Mouse (Mus musculus): ENCODE results near the gene Fer1l5.
A peak's percentile ranks its signal among the peaks of the same experiment; 100 is the strongest.

The Fer1l5 gene

GRCm38 (mm10) chr1:36342547-36342946 is 29.5 kb upstream of the Fer1l5 start:
- TF ChIP-seq POU5F1 (IDR thresholded peaks at IDR 0.05; ENCODE audit: borderline replicate concordance, low read length) (no peak), NANOG (IDR thresholded peaks at IDR 0.05; ENCODE audit: borderline replicate concordance, low read length) (no peak)
- no peaks in the 10 kb centered on the region for H3K27me3 ChIP-seq (ENCODE audit: insufficient read depth, low read length)
- no peak overlapping the region for H3K4me3 ChIP-seq (replicated peaks; ENCODE audit: low read length)
- no peaks in the 10 kb centered on the region for H3K9me3 ChIP-seq (ENCODE audit: low read length)
- no peaks in the 10 kb centered on the region for H3K4me1 ChIP-seq (replicated peaks; ENCODE audit: low read depth, low read length)
- H3K36me3 ChIP-seq (ENCODE audit: insufficient read depth, low read length): peaks cover 100% of the 10 kb centered on the region

GRCm38 (mm10) chr1:36352351-36352750 is 19.7 kb upstream of the Fer1l5 start:
- H3K36me3 ChIP-seq (ENCODE audit: insufficient read depth, low read length): peaks cover 98% of the 10 kb centered on the region
- no peak for TF ChIP-seq POU5F1 (IDR thresholded peaks at IDR 0.05; ENCODE audit: borderline replicate concordance, low read length)
- no peak for TF ChIP-seq NANOG (IDR thresholded peaks at IDR 0.05; ENCODE audit: borderline replicate concordance, low read length)
- no peak for TF ChIP-seq CTCF (conservative IDR thresholded peaks at IDR 0.05; ENCODE audit: low read length)
- peaks cover 16% of the 10 kb centered on the region for H3K4me1 ChIP-seq (replicated peaks; ENCODE audit: low read depth, low read length)
- no peak overlapping the region for H3K4me3 ChIP-seq (replicated peaks; ENCODE audit: low read length)
- H3K27me3 ChIP-seq (ENCODE audit: insufficient read depth, low read length): no peaks in the 10 kb centered on the region
- no peaks in the 10 kb centered on the region for H3K9me3 ChIP-seq (ENCODE audit: low read length)

- H3K27me3 ChIP-seq (ENCODE audit: insufficient read depth, low read length): no peaks in the 10 kb centered on the region
- no peak for TF ChIP-seq CTCF (conservative IDR thresholded peaks at IDR 0.05; ENCODE audit: low read length)
- no peak for TF ChIP-seq POU5F1 (IDR thresholded peaks at IDR 0.05; ENCODE audit: borderline replicate concordance, low read length)
- no peak for TF ChIP-seq NANOG (IDR thresholded peaks at IDR 0.05; ENCODE audit: borderline replicate concordance, low read length)
- no peak overlapping the region for H3K4me3 ChIP-seq (replicated peaks; ENCODE audit: low read length)
- peaks cover 97% of the 10 kb centered on the region for H3K36me3 ChIP-seq (ENCODE audit: insufficient read depth, low read length)
- H3K9me3 ChIP-seq (ENCODE audit: low read length): no peaks in the 10 kb centered on the region
- H3K4me1 ChIP-seq (replicated peaks; ENCODE audit: low read depth, low read length): peaks cover 16% of the 10 kb centered on the region
These were observed 15.0 kb upstream of the Fer1l5 start for GRCm38 (mm10) chr1:36356955-36357695.

GRCm38 (mm10) chr1:36367698-36368097 is 4.4 kb upstream of the Fer1l5 start:
- H3K9me3 ChIP-seq (ENCODE audit: low read length): no peaks in the 10 kb centered on the region
- H3K4me3 ChIP-seq (replicated peaks; ENCODE audit: low read length): peak overlapping the region; percentile 90
- H3K4me1 ChIP-seq (replicated peaks; ENCODE audit: low read depth, low read length): peaks cover 28% of the 10 kb centered on the region
- H3K36me3 ChIP-seq (ENCODE audit: insufficient read depth, low read length): peaks cover 42% of the 10 kb centered on the region
- TF ChIP-seq NANOG (IDR thresholded peaks at IDR 0.05; ENCODE audit: borderline replicate concordance, low read length): no peak
- peaks cover 19% of the 10 kb centered on the region for H3K27me3 ChIP-seq (ENCODE audit: insufficient read depth, low read length)

- Histone ChIP-seq H3K36me3 (ENCODE audit: insufficient read depth, low read length) (peaks cover 38% of the 10 kb centered on the region), H3K9me3 (ENCODE audit: low read length) (no peaks in the 10 kb centered on the region), H3K4me3 (replicated peaks; ENCODE audit: low read length) (peak overlapping the region; percentile 90), H3K27me3 (ENCODE audit: insufficient read depth, low read length) (peaks cover 24% of the 10 kb centered on the region), H3K4me1 (replicated peaks; ENCODE audit: low read depth, low read length) (peaks cover 28% of the 10 kb centered on the region)
- TF ChIP-seq CTCF (conservative IDR thresholded peaks at IDR 0.05; ENCODE audit: low read length): no peak
These were observed 3.8 kb upstream of the Fer1l5 start for GRCm38 (mm10) chr1:36368112-36368968.

- Histone ChIP-seq H3K4me3 (replicated peaks; ENCODE audit: low read length) (peak within 1 kb of the TSS; percentile 90), H3K36me3 (ENCODE audit: insufficient read depth, low read length) (peaks cover 31% of the 10 kb centered on the region), H3K27me3 (ENCODE audit: insufficient read depth, low read length) (peaks cover 26% of the 10 kb centered on the region), H3K4me1 (replicated peaks; ENCODE audit: low read depth, low read length) (peaks cover 28% of the 10 kb centered on the region), H3K9me3 (ENCODE audit: low read length) (peaks cover 7% of the 10 kb centered on the region)
- no peak for TF ChIP-seq CTCF (conservative IDR thresholded peaks at IDR 0.05; ENCODE audit: low read length)
These were observed 3.0 kb upstream of the Fer1l5 start, which contains the start of gene Kansl3 for GRCm38 (mm10) chr1:36368969-36369645. Gene Kansl3, minus strand, starts transcription at chr1:36369181.

- no peak for TF ChIP-seq CTCF (conservative IDR thresholded peaks at IDR 0.05; ENCODE audit: low read length)
- no peak overlapping the region for H3K4me3 ChIP-seq (replicated peaks; ENCODE audit: low read length)
- peaks cover 8% of the 10 kb centered on the region for H3K9me3 ChIP-seq (ENCODE audit: low read length)
- H3K27me3 ChIP-seq (ENCODE audit: insufficient read depth, low read length): peaks cover 42% of the 10 kb centered on the region
- H3K36me3 ChIP-seq (ENCODE audit: insufficient read depth, low read length): peaks cover 14% of the 10 kb centered on the region
- H3K4me1 ChIP-seq (replicated peaks; ENCODE audit: low read depth, low read length): peaks cover 23% of the 10 kb centered on the region
These were observed 1.2 kb upstream of the Fer1l5 start for GRCm38 (mm10) chr1:36370918-36371317.

- peaks cover 3% of the 10 kb centered on the region for H3K9me3 ChIP-seq (ENCODE audit: low read length)
- TF ChIP-seq CTCF (conservative IDR thresholded peaks at IDR 0.05; ENCODE audit: low read length) (no peak), NANOG (IDR thresholded peaks at IDR 0.05; ENCODE audit: borderline replicate concordance, low read length) (no peak), POU5F1 (IDR thresholded peaks at IDR 0.05; ENCODE audit: borderline replicate concordance, low read length) (no peak)
- H3K4me3 ChIP-seq (replicated peaks; ENCODE audit: low read length): no peak overlapping the region
- H3K36me3 ChIP-seq (ENCODE audit: insufficient read depth, low read length): no peaks in the 10 kb centered on the region
- no peaks in the 10 kb centered on the region for H3K4me1 ChIP-seq (replicated peaks; ENCODE audit: low read depth, low read length)
- peaks cover 36% of the 10 kb centered on the region for H3K27me3 ChIP-seq (ENCODE audit: insufficient read depth, low read length)
These were observed 6.8 kb downstream of the Fer1l5 start for GRCm38 (mm10) chr1:36378880-36379279.
